Mouse (Mus musculus) mesoderm, embryonic 11.5 days (tissue): ENCODE results near the gene Fam173a.
A peak's percentile ranks its signal among the peaks of the same experiment; 100 is the strongest.
"Not testable (repeated sequence)": the region's sequence is repeated elsewhere in the genome, so short reads cannot be mapped to it uniquely, and the experiment has no call there.

Source experiments
- DNase-seq: peaks from one replicate; pipeline ENCODE4 v3.0.0-alpha.2; 2012; ENCODE audit warnings: low read depth, low spot score

Fam173a gene

GRCm38 (mm10) chr17:25761561-25761970 is 31.1 kb downstream of the Fam173a start:
- no peak for DNase-seq

GRCm38 (mm10) chr17:25760148-25760547 is 32.6 kb downstream of the Fam173a start:
- DNase-seq = no peak

GRCm38 (mm10) chr17:25757691-25758090 is 35.0 kb downstream of the Fam173a start:
- DNase-seq = no peak

GRCm38 (mm10) chr17:25756378-25757242 is 36.1 kb downstream of the Fam173a start:
- DNase-seq = no peak

GRCm38 (mm10) chr17:25755627-25756377 is 36.9 kb downstream of the Fam173a start:
- DNase-seq = peak; percentile 22

- no peak for DNase-seq
These were observed 37.6 kb downstream of the Fam173a start for GRCm38 (mm10) chr17:25755086-25755485.

GRCm38 (mm10) chr17:25754241-25754640 is 38.5 kb downstream of the Fam173a start, which contains the start of gene Msln:
Gene Msln, minus strand, starts transcription at chr17:25754378.
- DNase-seq = no peak

- no peak for DNase-seq
These were observed 41.3 kb downstream of the Fam173a start for GRCm38 (mm10) chr17:25751446-25751845.

- no peak for DNase-seq
These were observed 43.4 kb downstream of the Fam173a start for GRCm38 (mm10) chr17:25749314-25749713.

- DNase-seq = no peak
These were observed 44.5 kb downstream of the Fam173a start for GRCm38 (mm10) chr17:25748238-25748637.

- no peak for DNase-seq
These were observed 48.4 kb downstream of the Fam173a start for GRCm38 (mm10) chr17:25744311-25744710.

GRCm38 (mm10) chr17:25743831-25744230 is 48.9 kb downstream of the Fam173a start:
- no peak for DNase-seq

- not testable (repeated sequence) for DNase-seq
These were observed 51.2 kb downstream of the Fam173a start for GRCm38 (mm10) chr17:25741471-25741870.
